Mouse (Mus musculus) heart, embryonic 14.5 days (tissue): Measurements from ENCODE around the gene Mfsd9. TPM values are rescaled to one million over a fixed set of nuclear protein-coding genes. Genes with fewer than 3 reads are reported as not detected.

ENCODE experiments used
- ATAC-seq: fragments of 200-750 bp; cut with Nextera tagmentation; 2 replicates; pipeline ENCODE4 v1.8.0; 2017; ENCODE audit warnings: low read depth, moderate TSS enrichment; ENCODE audit not compliant: insufficient number of reproducible peaks, insufficient read depth, low FRiP score
- H3K27ac ChIP-seq, 2 experiments: fragments of 200-500 bp in 1 of 2; fragments of 300-500 bp in 1 of 2; sonication (generic) in 1 of 2; replicated peaks in 1 of 2; 2 replicates each; pipeline ENCODE4 v1.5.1; 2012 to 2014; ENCODE audit warnings: low read depth in 2 of 2, low read length in 2 of 2, control low read depth in 1 of 2, mild to moderate bottlenecking in 1 of 2, mixed read lengths in 1 of 2; ENCODE audit not compliant: control insufficient read depth in 1 of 2, insufficient read depth in 1 of 2
- H3K27me3 ChIP-seq: fragments of 300-500 bp; sonication (generic); 2 replicates; pipeline ENCODE4 v1.6.1; 2014; ENCODE audit warnings: mild to moderate bottlenecking, low read length, control low read depth; ENCODE audit not compliant: control insufficient read depth, insufficient read depth
- H3K36me3 ChIP-seq: fragments of 300-500 bp; sonication (generic); 2 replicates; pipeline ENCODE4 v1.6.1; 2014; ENCODE audit warnings: mild to moderate bottlenecking, control low read depth, low read length, mixed read lengths; ENCODE audit not compliant: control insufficient read depth, insufficient read depth
- H3K4me1 ChIP-seq, 2 experiments: fragments of 200-500 bp in 1 of 2; fragments of 300-500 bp in 1 of 2; sonication (generic) in 1 of 2; 2 replicates each; pipeline ENCODE4 v1.6.1; 2012 to 2014; ENCODE audit warnings: low read length in 2 of 2, control low read depth in 1 of 2, mixed read lengths in 1 of 2; ENCODE audit not compliant: control insufficient read depth in 2 of 2, insufficient read depth in 2 of 2
- H3K4me2 ChIP-seq: fragments of 300-500 bp; sonication (generic); 2 replicates; pipeline ENCODE4 v1.6.1; 2014; ENCODE audit warnings: mild to moderate bottlenecking, low read length
- H3K4me3 ChIP-seq, 2 experiments: fragments of 200-500 bp in 1 of 2; fragments of 300-500 bp in 1 of 2; sonication (generic) in 1 of 2; 2 replicates each; pipeline ENCODE4 v1.5.1; 2012 to 2014; ENCODE audit warnings: low read length in 2 of 2, mild to moderate bottlenecking in 2 of 2, control low read depth in 1 of 2, low read depth in 1 of 2, moderate library complexity in 1 of 2; ENCODE audit not compliant: control insufficient read depth in 1 of 2, insufficient read depth in 1 of 2
- H3K9ac ChIP-seq: fragments of 300-500 bp; sonication (generic); 2 replicates; pipeline ENCODE4 v1.6.1; 2014; ENCODE audit warnings: mild to moderate bottlenecking, low read length
- H3K9me3 ChIP-seq: fragments of 300-500 bp; sonication (generic); 2 replicates; pipeline ENCODE4 v1.6.1; 2016; ENCODE audit warnings: low read length, control low read depth; ENCODE audit not compliant: control insufficient read depth
- WGBS: fragments of 180-500 bp; shearing (Covaris S2); extraction: QIAGEN DNeasy Blood & Tissue Kit; methylation state at CpG from one replicate; pipeline ENCODE4 v1.1.7; 2014; 5-methylcytosine and 5-hydroxymethylcytosine counted together
- polyA plus RNA-seq: library from polyadenylated mRNA; unstranded; fragments of >200 nt; fragmentation: Nextera tagmentation; extraction: Ambion mirVana; gene quantifications from 2 replicates; pipeline ENCODE4 v1.2.1, GENCODE M21; 2014

Gene Mfsd9
- polyA plus RNA-seq, 1 experiment from 2014 or later: 1.8 TPM

DNA sequence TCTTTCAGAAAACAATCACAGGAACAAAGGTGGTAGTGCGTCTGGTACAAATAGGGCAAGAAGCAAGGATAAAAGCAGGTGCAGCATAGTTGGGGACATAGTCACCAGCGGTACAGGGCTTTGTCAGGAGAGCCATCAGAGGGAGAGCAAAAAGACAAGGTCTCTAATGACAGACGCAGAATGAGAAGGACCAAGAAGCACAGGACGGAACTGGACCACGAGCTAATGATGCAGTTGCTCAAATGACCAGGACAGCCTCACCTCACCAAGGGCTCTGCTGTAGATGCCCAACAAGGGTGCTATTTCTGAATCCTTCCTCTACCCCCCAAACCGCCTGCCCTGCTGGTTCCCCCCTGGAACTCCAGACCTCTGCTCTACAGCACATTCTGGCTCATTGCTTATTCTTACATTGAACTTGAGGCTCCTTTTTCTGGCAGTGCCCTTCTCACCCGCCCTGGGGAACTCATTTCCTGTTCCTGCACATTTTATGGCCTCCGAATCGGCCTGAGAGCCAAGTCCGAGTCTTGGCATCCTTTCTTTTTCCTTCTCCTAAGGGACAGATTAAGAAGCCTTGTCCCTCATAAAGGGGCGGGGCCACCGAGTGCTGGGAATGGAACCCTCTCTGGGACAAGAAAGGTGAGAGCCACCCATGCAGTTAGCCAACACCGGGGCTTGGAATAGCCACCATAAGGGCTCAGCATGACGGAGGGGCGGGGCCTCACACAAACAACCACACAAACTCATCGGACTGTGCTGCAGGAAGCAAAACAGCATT is 24.8 kb upstream of the Mfsd9 start:
- Histone ChIP-seq H3K36me3 (0 out of 2 replicates have a peak, but pooled peaks cover 4% of the 10 kb centered on the region), H3K27ac (no peak overlapping the region), H3K4me1 (peaks cover 0 to 14% of the 10 kb centered on the region in 2 experiments; a peak in 2 of 4 replicates), H3K9ac (no peak overlapping the region), H3K27me3 (no peaks in the 10 kb centered on the region), H3K4me3 (no peak overlapping the region), H3K9me3 (no peaks in the 10 kb centered on the region), H3K4me2 (no peak overlapping the region)
- ATAC-seq: no peak
- WGBS: 64% methylated on average over 16 of the region's 16 CpGs

- H3K36me3 ChIP-seq: peaks cover 4% of the 10 kb centered on the region; the same call in 1 of the 2 replicates
- no peak for ATAC-seq
- no peak overlapping the region for H3K4me2 ChIP-seq
- WGBS: 82% methylated on average over 3 of the region's 3 CpGs
- no peaks in the 10 kb centered on the region for H3K27me3 ChIP-seq
- peaks cover 7 to 13% of the 10 kb centered on the region in 2 experiments; a peak in 3 of 4 replicates for H3K4me1 ChIP-seq
- no peak overlapping the region for H3K4me3 ChIP-seq
- no peak overlapping the region for H3K9ac ChIP-seq
- no peaks in the 10 kb centered on the region for H3K9me3 ChIP-seq
- no peak overlapping the region for H3K27ac ChIP-seq
Observed at GRCm38 (mm10) chr1:40808643-40809042, 18.2 kb upstream of the Mfsd9 start.

DNA sequence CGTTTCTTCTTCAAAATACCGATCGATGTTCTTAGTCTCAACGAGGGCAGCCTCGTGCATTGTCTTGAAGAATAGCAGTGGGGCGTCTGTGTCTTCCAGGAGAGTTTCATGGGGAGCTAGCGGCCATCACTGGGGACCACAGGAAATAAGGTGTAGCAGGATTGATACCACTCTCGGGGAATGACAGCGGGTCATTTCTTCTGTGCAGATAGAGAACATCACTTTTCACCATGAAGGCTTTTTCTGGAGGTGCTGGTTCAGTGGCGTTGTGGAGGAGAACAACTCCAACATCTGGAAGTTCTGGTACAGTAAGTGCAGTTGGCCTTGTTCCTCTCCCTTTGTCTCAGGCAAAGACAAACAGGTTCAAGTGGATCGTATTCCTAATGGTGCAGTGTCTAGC is 15.4 kb upstream of the Mfsd9 start:
- Histone ChIP-seq H3K9me3 (no peaks in the 10 kb centered on the region), H3K36me3 (no peaks in the 10 kb centered on the region; the same call in 1 of the 2 replicates), H3K27me3 (no peaks in the 10 kb centered on the region), H3K27ac (peak overlapping the region; percentile 83 to 93), H3K4me3 (peak overlapping the region; percentile 25 to 30), H3K9ac (peak overlapping the region; percentile 31), H3K4me2 (peak overlapping the region; percentile 54), H3K4me1 (peaks cover 12 to 15% of the 10 kb centered on the region in 2 experiments; a peak in 3 of 4 replicates)
- WGBS: 79% methylated on average over 11 of the region's 11 CpGs
- no peak for ATAC-seq

- ATAC-seq: peak; percentile 78; the same call in 1 of the 2 replicates
- peak within 1 kb of the TSS; percentile 54 for H3K4me2 ChIP-seq
- no peaks in the 10 kb centered on the region for H3K27me3 ChIP-seq
- H3K4me3 ChIP-seq: peak within 1 kb of the TSS; percentile 25 to 30
- no peaks in the 10 kb centered on the region; the same call in 1 of the 2 replicates for H3K36me3 ChIP-seq
- 25% methylated on average over 9 of the region's 9 CpGs for WGBS
- H3K9ac ChIP-seq: peak within 1 kb of the TSS; percentile 31
- no peaks in the 10 kb centered on the region for H3K9me3 ChIP-seq
- peaks cover 12 to 15% of the 10 kb centered on the region in 2 experiments; a peak in 3 of 4 replicates for H3K4me1 ChIP-seq
- H3K27ac ChIP-seq: peak within 1 kb of the TSS; percentile 83 to 93
Observed at GRCm38 (mm10) chr1:40805351-40805750, 14.9 kb upstream of the Mfsd9 start, which contains the start of gene Tmem182. Tmem182 (plus strand) TSS chr1:40805601.

- Histone ChIP-seq H3K4me1 (peaks cover 12 to 15% of the 10 kb centered on the region in 2 experiments; a peak in 3 of 4 replicates), H3K4me2 (no peak overlapping the region), H3K27ac (no peak overlapping the region), H3K4me3 (no peak overlapping the region), H3K36me3 (no peaks in the 10 kb centered on the region; the same call in 1 of the 2 replicates), H3K27me3 (no peaks in the 10 kb centered on the region), H3K9ac (no peak overlapping the region), H3K9me3 (no peaks in the 10 kb centered on the region)
- WGBS: 81% methylated on average over 12 of the region's 12 CpGs
- ATAC-seq: no peak
Observed at GRCm38 (mm10) chr1:40804118-40804517, 13.6 kb upstream of the Mfsd9 start.

GRCm38 (mm10) chr1:40802759-40803158 is 12.3 kb upstream of the Mfsd9 start:
- Histone ChIP-seq H3K4me3 (no peak overlapping the region), H3K9me3 (no peaks in the 10 kb centered on the region), H3K36me3 (no peaks in the 10 kb centered on the region), H3K27ac (no peak overlapping the region), H3K4me2 (no peak overlapping the region), H3K9ac (no peak overlapping the region), H3K27me3 (no peaks in the 10 kb centered on the region), H3K4me1 (peaks cover 12 to 15% of the 10 kb centered on the region in 2 experiments; a peak in 3 of 4 replicates)
- no peak for ATAC-seq
- WGBS: 21% methylated on average over 3 of the region's 3 CpGs

DNA sequence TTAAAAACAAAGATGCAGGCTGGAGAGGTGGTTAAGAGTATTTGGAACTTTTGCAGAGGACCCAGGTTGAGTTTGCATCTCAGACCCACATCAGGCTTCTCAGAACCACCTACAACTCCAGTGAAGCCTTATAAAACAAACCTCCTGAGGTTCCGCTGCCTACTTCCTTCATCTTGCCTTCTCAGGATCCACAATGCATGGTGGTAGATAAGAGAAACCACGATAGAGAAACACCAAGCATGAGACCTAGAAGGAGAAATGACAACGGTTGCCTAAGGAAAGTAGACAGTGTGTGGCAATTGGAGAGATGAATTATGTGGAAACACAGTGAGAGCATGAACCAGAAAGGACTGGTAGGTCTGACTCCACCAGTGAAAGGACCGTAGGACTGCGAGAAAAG is 10.4 kb upstream of the Mfsd9 start:
- 85% methylated on average over 5 of the region's 5 CpGs for WGBS
- Histone ChIP-seq H3K36me3 (no peaks in the 10 kb centered on the region), H3K4me2 (no peak overlapping the region), H3K27ac (no peak overlapping the region), H3K9ac (no peak overlapping the region), H3K9me3 (no peaks in the 10 kb centered on the region), H3K27me3 (no peaks in the 10 kb centered on the region), H3K4me1 (peaks cover 10 to 12% of the 10 kb centered on the region in 2 experiments; a peak in 3 of 4 replicates), H3K4me3 (no peak overlapping the region)
- ATAC-seq: no peak
